Mouse (Mus musculus): ENCODE measurements around the gene Micu1.

Micu1 gene

GRCm38 (mm10) chr10:59907695-59908299 is 205.5 kb downstream of the Micu1 start:
- no peak for DNase-seq (ENCODE audit: low spot score)

- no peak for DNase-seq (ENCODE audit: low spot score)
These were observed 206.6 kb downstream of the Micu1 start for GRCm38 (mm10) chr10:59908776-59909315.

- DNase-seq (ENCODE audit: low spot score) = no peak
These were observed 207.1 kb downstream of the Micu1 start for GRCm38 (mm10) chr10:59909357-59909847.

- no peak for DNase-seq (ENCODE audit: low spot score)
These were observed 208.8 kb downstream of the Micu1 start for GRCm38 (mm10) chr10:59911091-59911490.

GRCm38 (mm10) chr10:59911561-59912198 is 209.4 kb downstream of the Micu1 start:
- DNase-seq (ENCODE audit: low spot score) = no peak

Measured in urinary bladder, postnatal 10 days (tissue).